Mouse (Mus musculus): ENCODE data around the gene Csf2rb.
"Not testable (repeated sequence)": the region's sequence is repeated elsewhere in the genome, so short reads cannot be mapped to it uniquely, and the experiment has no call there.

Gene Csf2rb

GRCm38 (mm10) chr15:78325671-78326339, at the start of gene Csf2rb:
Gene Csf2rb, plus strand, starts transcription at chr15:78325752.
- in situ Hi-C loops (cut with MboI; ENCODE audit: low pct_unique_long_range_greater_than_20kb in 1 of 2, low sequenced_read_pairs in 2 of 2, unreplicated experiment in 1 of 2), result loop anchor here in 1 of 2 experiments (10.0 kb wide), 1 partner anchor 61 kb away; no protein-coding TSS in a partner anchor

- in situ Hi-C loops (cut with MboI; ENCODE audit: low pct_unique_long_range_greater_than_20kb in 1 of 2, low sequenced_read_pairs in 2 of 2, unreplicated experiment in 1 of 2), result no loop called here
Measured at GRCm38 (mm10) chr15:78278308-78278707, 47.2 kb upstream of the Csf2rb start.

- in situ Hi-C loops (cut with MboI; ENCODE audit: low pct_unique_long_range_greater_than_20kb in 1 of 2, low sequenced_read_pairs in 2 of 2, unreplicated experiment in 1 of 2), result no loop called here
Measured at GRCm38 (mm10) chr15:78287941-78288340, 37.6 kb upstream of the Csf2rb start.

- in situ Hi-C loops (cut with MboI; ENCODE audit: low pct_unique_long_range_greater_than_20kb in 1 of 2, low sequenced_read_pairs in 2 of 2, unreplicated experiment in 1 of 2), result not testable (repeated sequence)
Measured at GRCm38 (mm10) chr15:78289775-78290174, 35.8 kb upstream of the Csf2rb start.

- in situ Hi-C loops (cut with MboI; ENCODE audit: low pct_unique_long_range_greater_than_20kb in 1 of 2, low sequenced_read_pairs in 2 of 2, unreplicated experiment in 1 of 2), result not testable (repeated sequence)
Measured at GRCm38 (mm10) chr15:78293228-78293627, 32.3 kb upstream of the Csf2rb start.

- in situ Hi-C loops (cut with MboI; ENCODE audit: low pct_unique_long_range_greater_than_20kb in 1 of 2, low sequenced_read_pairs in 2 of 2, unreplicated experiment in 1 of 2), result no loop called here
Measured at GRCm38 (mm10) chr15:78293716-78294115, 31.8 kb upstream of the Csf2rb start.

- in situ Hi-C loops (cut with MboI; ENCODE audit: low pct_unique_long_range_greater_than_20kb in 1 of 2, low sequenced_read_pairs in 2 of 2, unreplicated experiment in 1 of 2), result no loop called here
Measured at GRCm38 (mm10) chr15:78298558-78298957, 27.0 kb upstream of the Csf2rb start.

- in situ Hi-C loops (cut with MboI; ENCODE audit: low pct_unique_long_range_greater_than_20kb in 1 of 2, low sequenced_read_pairs in 2 of 2, unreplicated experiment in 1 of 2), result no loop called here
Measured at GRCm38 (mm10) chr15:78299641-78300040, 25.9 kb upstream of the Csf2rb start.

- in situ Hi-C loops (cut with MboI; ENCODE audit: low pct_unique_long_range_greater_than_20kb in 1 of 2, low sequenced_read_pairs in 2 of 2, unreplicated experiment in 1 of 2), result no loop called here
Measured at GRCm38 (mm10) chr15:78300773-78301172, 24.8 kb upstream of the Csf2rb start.

- in situ Hi-C loops (cut with MboI; ENCODE audit: low pct_unique_long_range_greater_than_20kb in 1 of 2, low sequenced_read_pairs in 2 of 2, unreplicated experiment in 1 of 2), result no loop called here
Measured at GRCm38 (mm10) chr15:78302718-78303117, 22.8 kb upstream of the Csf2rb start.

- in situ Hi-C loops (cut with MboI; ENCODE audit: low pct_unique_long_range_greater_than_20kb in 1 of 2, low sequenced_read_pairs in 2 of 2, unreplicated experiment in 1 of 2), result no loop called here
Measured at GRCm38 (mm10) chr15:78303665-78304233, 21.8 kb upstream of the Csf2rb start.

GRCm38 (mm10) chr15:78305341-78305933, 20.1 kb upstream of the Csf2rb start, which contains the start of gene Csf2rb2:
Gene Csf2rb2, minus strand, starts transcription at chr15:78305721.
- in situ Hi-C loops (cut with MboI; ENCODE audit: low pct_unique_long_range_greater_than_20kb in 1 of 2, low sequenced_read_pairs in 2 of 2, unreplicated experiment in 1 of 2), result no loop called here

GRCm38 (mm10) chr15:78309865-78310264, 15.7 kb upstream of the Csf2rb start:
- in situ Hi-C loops (cut with MboI; ENCODE audit: low pct_unique_long_range_greater_than_20kb in 1 of 2, low sequenced_read_pairs in 2 of 2, unreplicated experiment in 1 of 2), result no loop called here

GRCm38 (mm10) chr15:78310971-78311370, 14.6 kb upstream of the Csf2rb start:
- in situ Hi-C loops (cut with MboI; ENCODE audit: low pct_unique_long_range_greater_than_20kb in 1 of 2, low sequenced_read_pairs in 2 of 2, unreplicated experiment in 1 of 2), result no loop called here

GRCm38 (mm10) chr15:78312421-78313233, 12.9 kb upstream of the Csf2rb start:
- in situ Hi-C loops (cut with MboI; ENCODE audit: low pct_unique_long_range_greater_than_20kb in 1 of 2, low sequenced_read_pairs in 2 of 2, unreplicated experiment in 1 of 2), result not testable (repeated sequence)

GRCm38 (mm10) chr15:78313659-78314058, 11.9 kb upstream of the Csf2rb start:
- in situ Hi-C loops (cut with MboI; ENCODE audit: low pct_unique_long_range_greater_than_20kb in 1 of 2, low sequenced_read_pairs in 2 of 2, unreplicated experiment in 1 of 2), result not testable (repeated sequence)

- in situ Hi-C loops (cut with MboI; ENCODE audit: low pct_unique_long_range_greater_than_20kb in 1 of 2, low sequenced_read_pairs in 2 of 2, unreplicated experiment in 1 of 2), result not testable (repeated sequence)
Measured at GRCm38 (mm10) chr15:78318338-78319171, 7.0 kb upstream of the Csf2rb start.

All from mouse embryonic stem cell (cell line).